Comparison of ENCODE assay signal across 8 mouse cellular contexts in the genomic region with DNA sequence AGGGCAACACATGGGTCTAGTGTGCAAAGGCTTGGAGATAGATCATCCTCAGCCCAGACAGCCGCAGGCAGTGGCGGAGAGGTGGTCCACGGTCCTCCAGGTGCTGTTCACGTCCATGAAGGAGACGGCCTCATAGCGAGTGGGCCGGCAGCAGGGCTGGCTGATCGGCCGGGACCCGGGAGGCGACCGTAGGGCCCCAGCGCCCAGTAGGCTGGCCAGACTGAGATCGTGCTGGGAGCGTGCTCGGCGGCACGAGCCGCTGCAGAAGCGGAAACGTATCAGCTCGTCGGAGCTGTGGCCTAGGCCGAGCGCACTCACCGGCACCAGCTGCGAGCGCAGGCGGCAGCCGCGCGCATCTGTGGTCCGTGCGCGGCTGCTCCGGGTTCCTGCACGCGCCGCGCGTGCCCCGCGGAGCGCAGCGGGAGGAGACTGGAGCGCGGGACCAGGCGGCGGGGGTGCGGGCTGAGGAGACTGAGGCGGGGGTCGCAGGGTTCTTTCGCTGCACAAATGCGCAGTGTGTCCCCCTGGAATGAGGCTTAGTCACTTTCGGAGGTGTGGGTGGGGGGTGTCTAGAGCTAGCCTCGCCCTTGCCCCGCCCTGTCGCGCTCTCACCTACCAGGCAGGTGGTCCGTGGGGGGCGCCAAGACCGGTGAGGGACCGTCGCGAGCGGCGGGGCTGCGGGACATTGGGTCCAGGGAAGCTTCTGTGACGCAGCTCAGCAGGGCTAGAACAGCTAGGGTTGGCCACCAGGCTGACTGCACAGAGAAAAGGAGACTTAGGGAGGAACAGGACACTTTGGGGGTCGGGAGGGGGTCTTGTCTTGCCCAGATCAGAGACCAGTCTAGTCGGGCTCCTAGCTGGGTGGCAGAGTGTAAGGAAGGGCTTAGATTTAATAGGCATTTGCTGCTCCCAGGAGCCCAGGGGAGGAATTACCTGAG. TPM values are rescaled to one million over a fixed set of nuclear protein-coding genes. Genes with fewer than 3 reads are reported as not detected.
DNase-seq lines count a peak whose midpoint lies in the region; ATAC-seq and TF ChIP-seq lines count a peak whose summit lies in the region.

No protein-coding gene starts in this region.

- H3K27me3 ChIP-seq in embryonic facial prominence, embryonic 15.5 days = peaks cover 50% of the 10 kb centered on the region
- H3K27me3 ChIP-seq in intestine, embryonic 15.5 days (replicated peaks) = peaks cover 24% of the 10 kb centered on the region
- peaks cover 98% of the 10 kb centered on the region for H3K27me3 ChIP-seq in liver, embryonic 15.5 days

- no peak overlapping the region for H3K27ac ChIP-seq in embryonic facial prominence, embryonic 15.5 days (replicated peaks)
- no peak overlapping the region for H3K27ac ChIP-seq in intestine, embryonic 15.5 days
- no peak overlapping the region for H3K27ac ChIP-seq in liver, embryonic 15.5 days (replicated peaks)
- peak overlapping the region; percentile 81 for H3K27ac ChIP-seq in olfactory bulb, adult 2 months (ENCODE audit: insufficient read depth, low read depth, low read length)

- H3K4me1 ChIP-seq in embryonic facial prominence, embryonic 15.5 days = peaks cover 39% of the 10 kb centered on the region
- peaks cover 35% of the 10 kb centered on the region for H3K4me1 ChIP-seq in intestine, embryonic 15.5 days (replicated peaks)
- peaks cover 43% of the 10 kb centered on the region for H3K4me1 ChIP-seq in liver, embryonic 15.5 days (replicated peaks)
- H3K4me1 ChIP-seq in olfactory bulb, adult 2 months (ENCODE audit: control insufficient read depth, insufficient read depth, low read length) = peaks cover 32% of the 10 kb centered on the region

- ATAC-seq in embryonic facial prominence, embryonic 15.5 days (ENCODE audit: insufficient number of reproducible peaks, low FRiP score, low TSS enrichment, low read depth) = peak; percentile 53
- ATAC-seq in intestine, embryonic 15.5 days = peak; percentile 57
- no peak for ATAC-seq in liver, embryonic 15.5 days (ENCODE audit: insufficient read depth)
- ATAC-seq in megakaryocyte-erythroid progenitor cell, adult 5-6 weeks (replicated peaks; ENCODE audit: low FRiP score, low TSS enrichment, poor library complexity, severe bottlenecking) = no peak

- WGBS in embryonic facial prominence, embryonic 15.5 days = 3% methylated on average over 71 of the region's 71 CpGs
- WGBS in intestine, embryonic 15.5 days = 2% methylated on average over 71 of the region's 71 CpGs
- WGBS in liver, embryonic 15.5 days (ENCODE audit: insufficient replicate concordance) = 2% methylated on average over 70 of the region's 71 CpGs
- 2% methylated on average over 71 of the region's 71 CpGs for WGBS in olfactory bulb, adult 2 months

- intact Hi-C loops in gastrocnemius, postnatal 14 days (cut with DNase I; ENCODE audit: low total_unique reads) = loop anchor here (2.0 to 5.0 kb wide), 2 partner anchors 154 to 360 kb away; no protein-coding TSS in a partner anchor
- intact Hi-C loops in gastrocnemius, postnatal 36 days (cut with DNase I) = loop anchor here (5.0 kb wide), 1 partner anchor 95 kb away; the partner anchor contains the start of gene Slc6a9

- H3K9me3 ChIP-seq in embryonic facial prominence, embryonic 15.5 days (replicated peaks) = no peaks in the 10 kb centered on the region
- no peaks in the 10 kb centered on the region for H3K9me3 ChIP-seq in intestine, embryonic 15.5 days
- H3K9me3 ChIP-seq in liver, embryonic 15.5 days (replicated peaks) = no peaks in the 10 kb centered on the region

- H3K36me3 ChIP-seq in embryonic facial prominence, embryonic 15.5 days = 0 out of 2 replicates have a peak, but pooled peaks cover 1% of the 10 kb centered on the region
- no peaks in the 10 kb centered on the region for H3K36me3 ChIP-seq in intestine, embryonic 15.5 days
- no peaks in the 10 kb centered on the region for H3K36me3 ChIP-seq in liver, embryonic 15.5 days (replicated peaks)

- peak; percentile 91 for TF ChIP-seq POLR2A in olfactory bulb, adult 2 months (IDR thresholded peaks at IDR 0.05; ENCODE audit: insufficient read depth, low read depth, low read length)

- no peak for TF ChIP-seq CTCF in olfactory bulb, adult 2 months (IDR thresholded peaks at IDR 0.05; ENCODE audit: insufficient read depth, low read depth, low read length)

- H3K4me2 ChIP-seq in embryonic facial prominence, embryonic 15.5 days (replicated peaks) = peak overlapping the region; percentile 95
- H3K4me2 ChIP-seq in intestine, embryonic 15.5 days (replicated peaks) = peak overlapping the region; percentile 96
- H3K4me2 ChIP-seq in liver, embryonic 15.5 days = peak overlapping the region; percentile 75

- H3K9ac ChIP-seq in embryonic facial prominence, embryonic 15.5 days = peak overlapping the region; percentile 40; the same call in 1 of the 2 replicates
- H3K9ac ChIP-seq in intestine, embryonic 15.5 days = peak overlapping the region; percentile 41; the same call in 1 of the 2 replicates
- peak overlapping the region; percentile 16; the same call in 1 of the 2 replicates for H3K9ac ChIP-seq in liver, embryonic 15.5 days

- peak; percentile 42 for DNase-seq in gastrocnemius, postnatal 14 days
- no peak for DNase-seq in gastrocnemius, postnatal 36 days
- peak; percentile 62 for DNase-seq in adrenal gland, postnatal 14 days

- peak overlapping the region; percentile 49 for H3K4me3 ChIP-seq in embryonic facial prominence, embryonic 15.5 days (replicated peaks)
- H3K4me3 ChIP-seq in intestine, embryonic 15.5 days (replicated peaks) = peak overlapping the region; percentile 45
- peak overlapping the region; percentile 58 for H3K4me3 ChIP-seq in liver, embryonic 15.5 days (replicated peaks)
- peak overlapping the region; percentile 57 for H3K4me3 ChIP-seq in olfactory bulb, adult 2 months (ENCODE audit: insufficient read depth, low read depth, low read length)

RNA-seq across cellular contexts. Expression of gene Artn, which starts 2.7 kb away (rescaled TPM):
- under 1 TPM; 0.31 TPM for total RNA-seq in gastrocnemius, postnatal 14 days (2021)
- total RNA-seq in gastrocnemius, postnatal 36 days (2021) = under 1 TPM; 0.15 to 0.32 TPM
- 0.41 TPM in 1 of 2 replicates, not detected in the other for total RNA-seq in adrenal gland, postnatal 14 days (2021)
- polyA plus RNA-seq in embryonic facial prominence, embryonic 15.5 days (2015; fragmentation: Nextera tagmentation; extraction: Ambion mirVana) = 2.1 and 4.3 TPM in 2 replicates
- polyA plus RNA-seq in intestine, embryonic 15.5 days (2015; fragmentation: Nextera tagmentation; extraction: Ambion mirVana) = 6.3 TPM in 2 replicates
- polyA plus RNA-seq in liver, embryonic 15.5 days (2015; fragmentation: Nextera tagmentation; extraction: Ambion mirVana) = 2.3 and 2.9 TPM in 2 replicates
- not detected in 2 replicates for polyA plus RNA-seq in olfactory bulb, adult 2 months (2012; ENCODE audit: insufficient read depth, insufficient read length, low replicate concordance, missing spikeins)
- not detected in 2 replicates for total RNA-seq in megakaryocyte-erythroid progenitor cell, adult 5-6 weeks (2014; fragmentation: Nextera tagmentation)
- not detected in 2 replicates for total RNA-seq in megakaryocyte-erythroid progenitor cell, adult 5-6 weeks (2017)

RNA-seq across cellular contexts. Expression of gene Ipo13, which starts 12.0 kb away (rescaled TPM):
- 100 to 1,000 TPM; 141 to 204 TPM for total RNA-seq in gastrocnemius, postnatal 14 days (2021)
- 100 to 1,000 TPM; 222 to 284 TPM for total RNA-seq in gastrocnemius, postnatal 36 days (2021)
- total RNA-seq in adrenal gland, postnatal 14 days (2021) = 43.8 and 46.6 TPM in 2 replicates
- polyA plus RNA-seq in embryonic facial prominence, embryonic 15.5 days (2015; fragmentation: Nextera tagmentation; extraction: Ambion mirVana) = 46.1 and 49.6 TPM in 2 replicates
- 34.9 and 39.3 TPM in 2 replicates for polyA plus RNA-seq in intestine, embryonic 15.5 days (2015; fragmentation: Nextera tagmentation; extraction: Ambion mirVana)
- polyA plus RNA-seq in liver, embryonic 15.5 days (2015; fragmentation: Nextera tagmentation; extraction: Ambion mirVana) = 19.4 and 21.4 TPM in 2 replicates
- polyA plus RNA-seq in olfactory bulb, adult 2 months (2012; ENCODE audit: insufficient read depth, insufficient read length, low replicate concordance, missing spikeins) = 213 TPM in 1 of 2 replicates, not detected in the other
- 18.4 and 23.4 TPM in 2 replicates for total RNA-seq in megakaryocyte-erythroid progenitor cell, adult 5-6 weeks (2014; fragmentation: Nextera tagmentation)
- total RNA-seq in megakaryocyte-erythroid progenitor cell, adult 5-6 weeks (2017) = 6.4 and 7.8 TPM in 2 replicates

RNA-seq across cellular contexts. Expression of gene Dph2, which starts 35.0 kb away (rescaled TPM):
- total RNA-seq in gastrocnemius, postnatal 14 days (2021) = 1 to 10 TPM; 2.6 to 2.7 TPM
- total RNA-seq in gastrocnemius, postnatal 36 days (2021) = 1 to 10 TPM; 1.4 to 2.6 TPM
- total RNA-seq in adrenal gland, postnatal 14 days (2021) = 10.2 and 10.7 TPM in 2 replicates
- polyA plus RNA-seq in embryonic facial prominence, embryonic 15.5 days (2015; fragmentation: Nextera tagmentation; extraction: Ambion mirVana) = 15.8 and 16.7 TPM in 2 replicates
- 17.1 and 18.3 TPM in 2 replicates for polyA plus RNA-seq in intestine, embryonic 15.5 days (2015; fragmentation: Nextera tagmentation; extraction: Ambion mirVana)
- 5.9 and 6.9 TPM in 2 replicates for polyA plus RNA-seq in liver, embryonic 15.5 days (2015; fragmentation: Nextera tagmentation; extraction: Ambion mirVana)
- not detected in 2 replicates for polyA plus RNA-seq in olfactory bulb, adult 2 months (2012; ENCODE audit: insufficient read depth, insufficient read length, low replicate concordance, missing spikeins)
- total RNA-seq in megakaryocyte-erythroid progenitor cell, adult 5-6 weeks (2014; fragmentation: Nextera tagmentation) = 12.8 and 24.7 TPM in 2 replicates
- total RNA-seq in megakaryocyte-erythroid progenitor cell, adult 5-6 weeks (2017) = 11.7 and 12.6 TPM in 2 replicates

RNA-seq across cellular contexts. Expression of gene Atp6v0b, which starts 39.7 kb away (rescaled TPM):
- total RNA-seq in gastrocnemius, postnatal 14 days (2021) = 10 to 100 TPM; 55.4 to 57.6 TPM
- total RNA-seq in gastrocnemius, postnatal 36 days (2021) = 10 to 100 TPM; 65.4 to 74.0 TPM
- 167 and 172 TPM in 2 replicates for total RNA-seq in adrenal gland, postnatal 14 days (2021)
- polyA plus RNA-seq in embryonic facial prominence, embryonic 15.5 days (2015; fragmentation: Nextera tagmentation; extraction: Ambion mirVana) = 252 and 271 TPM in 2 replicates
- 239 and 288 TPM in 2 replicates for polyA plus RNA-seq in intestine, embryonic 15.5 days (2015; fragmentation: Nextera tagmentation; extraction: Ambion mirVana)
- polyA plus RNA-seq in liver, embryonic 15.5 days (2015; fragmentation: Nextera tagmentation; extraction: Ambion mirVana) = 168 and 195 TPM in 2 replicates
- polyA plus RNA-seq in olfactory bulb, adult 2 months (2012; ENCODE audit: insufficient read depth, insufficient read length, low replicate concordance, missing spikeins) = not detected in 2 replicates
- 164 and 195 TPM in 2 replicates for total RNA-seq in megakaryocyte-erythroid progenitor cell, adult 5-6 weeks (2014; fragmentation: Nextera tagmentation)
- 40.6 and 60.1 TPM in 2 replicates for total RNA-seq in megakaryocyte-erythroid progenitor cell, adult 5-6 weeks (2017)

RNA-seq across cellular contexts. Expression of gene B4galt2, which starts 43.5 kb away (rescaled TPM):
- total RNA-seq in gastrocnemius, postnatal 14 days (2021) = 1 to 10 TPM; 6.5 to 8.1 TPM
- total RNA-seq in gastrocnemius, postnatal 36 days (2021) = 1 to 10 TPM; 2.8 to 3.2 TPM
- total RNA-seq in adrenal gland, postnatal 14 days (2021) = 12.6 and 15.1 TPM in 2 replicates
- 31.1 and 32.0 TPM in 2 replicates for polyA plus RNA-seq in embryonic facial prominence, embryonic 15.5 days (2015; fragmentation: Nextera tagmentation; extraction: Ambion mirVana)
- 14.0 and 15.6 TPM in 2 replicates for polyA plus RNA-seq in intestine, embryonic 15.5 days (2015; fragmentation: Nextera tagmentation; extraction: Ambion mirVana)
- 1.0 and 1.4 TPM in 2 replicates for polyA plus RNA-seq in liver, embryonic 15.5 days (2015; fragmentation: Nextera tagmentation; extraction: Ambion mirVana)
- not detected in 2 replicates for polyA plus RNA-seq in olfactory bulb, adult 2 months (2012; ENCODE audit: insufficient read depth, insufficient read length, low replicate concordance, missing spikeins)
- not detected in 2 replicates for total RNA-seq in megakaryocyte-erythroid progenitor cell, adult 5-6 weeks (2014; fragmentation: Nextera tagmentation)
- total RNA-seq in megakaryocyte-erythroid progenitor cell, adult 5-6 weeks (2017) = 2.8 TPM in 1 of 2 replicates, not detected in the other

Comparison
In these comparisons a context has a peak if more than half of its experiments do, and no peak if none do; other contexts are left out.
1. DNase-seq: peak in gastrocnemius, postnatal 14 days (single experiment) and adrenal gland, postnatal 14 days (single experiment); none in gastrocnemius, postnatal 36 days (0 of 2).
2. ATAC-seq: peak in embryonic facial prominence, embryonic 15.5 days (single experiment) and intestine, embryonic 15.5 days (single experiment); none in liver, embryonic 15.5 days (single experiment) and megakaryocyte-erythroid progenitor cell, adult 5-6 weeks (single experiment).
3. Peak in every context shown above with its lines, with median percentiles within 50 percentile points of each other: H3K4me2 ChIP-seq, H3K4me3 ChIP-seq and H3K9ac ChIP-seq.